Mouse (Mus musculus) hematopoietic stem cell, adult 5-6 weeks (primary cell): ENCODE results near the gene Fgf15. TPM values are rescaled to one million over a fixed set of nuclear protein-coding genes. Genes with fewer than 3 reads are reported as not detected.
A peak's percentile ranks its signal among the peaks of the same experiment; 100 is the strongest.
"Not testable (repeated sequence)": the region's sequence is repeated elsewhere in the genome, so short reads cannot be mapped to it uniquely, and the experiment has no call there.

Source experiments
- ATAC-seq, 2 experiments: fragments of 125-278 bp in 1 of 2; replicated peaks in 1 of 2; 2 replicates each; pipeline ENCODE4 v1.8.0; 2016 to 2017; ENCODE audit warnings: inconsistent platforms in 2 of 2, mild to moderate bottlenecking in 2 of 2, moderate number of reproducible peaks in 2 of 2, low read depth in 1 of 2, moderate TSS enrichment in 1 of 2; ENCODE audit not compliant: low FRiP score in 2 of 2, poor library complexity in 2 of 2, severe bottlenecking in 2 of 2, insufficient read depth in 1 of 2, low TSS enrichment in 1 of 2
- total RNA-seq: library from RNA; stranded (forward); fragments of 172-1452, 232-1000 nt; gene quantifications from 2 replicates; pipeline ENCODE4 v1.2.3, GENCODE M21; 2017

Fgf15 gene
- total RNA-seq, 1 experiment from 2014 or later = not detected

GRCm38 (mm10) chr7:144878401-144878800 lies 17.9 kb upstream of the Fgf15 start:
- ATAC-seq = no peak

GRCm38 (mm10) chr7:144883106-144883505 lies 13.2 kb upstream of the Fgf15 start:
- 0 out of 4 replicates have a peak, but pooled peaks of 1 of the 2 experiments have one; percentile 12 for ATAC-seq

GRCm38 (mm10) chr7:144887672-144888071 lies 8.7 kb upstream of the Fgf15 start:
- no peak for ATAC-seq

- ATAC-seq = no peak
These were observed 7.6 kb upstream of the Fgf15 start for GRCm38 (mm10) chr7:144888564-144889299.

- ATAC-seq = not testable (repeated sequence)
These were observed 5.7 kb upstream of the Fgf15 start for GRCm38 (mm10) chr7:144890661-144891060.

- ATAC-seq = no peak
These were observed 4.5 kb upstream of the Fgf15 start for GRCm38 (mm10) chr7:144891863-144892262.

- ATAC-seq = no peak
These were observed 4.0 kb upstream of the Fgf15 start for GRCm38 (mm10) chr7:144892322-144892721.

- ATAC-seq = no peak
These were observed 2.1 kb upstream of the Fgf15 start for GRCm38 (mm10) chr7:144894191-144894590.

- no peak for ATAC-seq
These were observed 1.6 kb upstream of the Fgf15 start for GRCm38 (mm10) chr7:144894706-144895105.

- peak; percentile 69 to 71 for ATAC-seq
These were observed 823 bp upstream of the Fgf15 start for GRCm38 (mm10) chr7:144895305-144896111.

- no peak for ATAC-seq
These were observed 2.2 kb downstream of the Fgf15 start for GRCm38 (mm10) chr7:144898506-144898905.

- ATAC-seq = not testable (repeated sequence)
These were observed 9.2 kb downstream of the Fgf15 start for GRCm38 (mm10) chr7:144905514-144905913.

- ATAC-seq = peak; percentile 80 to 81
These were observed 10.5 kb downstream of the Fgf15 start for GRCm38 (mm10) chr7:144906708-144907397.

- peak; percentile 52 to 66; a peak in 2 of 4 replicates for ATAC-seq
These were observed 11.5 kb downstream of the Fgf15 start for GRCm38 (mm10) chr7:144907793-144908192.

- no peak for ATAC-seq
These were observed 12.4 kb downstream of the Fgf15 start for GRCm38 (mm10) chr7:144908705-144909104.

GRCm38 (mm10) chr7:144911121-144911520 lies 14.8 kb downstream of the Fgf15 start:
- no peak for ATAC-seq

GRCm38 (mm10) chr7:144912897-144913296 lies 16.6 kb downstream of the Fgf15 start:
- ATAC-seq = no peak
